Mouse (Mus musculus) spleen, adult 10 weeks (tissue): ENCODE measurements around the gene Il7r. TPM values are rescaled to one million over a fixed set of nuclear protein-coding genes. Genes with fewer than 3 reads are reported as not detected.

Source experiments
- polyA plus RNA-seq: library from polyadenylated mRNA; stranded (reverse); fragments of 350-450 nt; fragmentation: Illumina TruSeq; extraction: RNeasy Lipid Tissue Mini Kit (QIAGEN cat#74804); gene quantifications from one replicate; pipeline ENCODE4 v1.2.3, GENCODE M21; 2015; ENCODE audit warnings: low replicate concordance; ENCODE audit not compliant: insufficient read depth

Il7r gene
- polyA plus RNA-seq = 143 TPM

GRCm38 (mm10) chr15:9530076-9530475 lies at the start of gene Il7r:
Gene Il7r, minus strand, starts transcription at chr15:9530176.

Other genes starting within 250 kb of the Il7r start
- gene Ugt3a2, start 194.6 kb downstream of the Il7r start, polyA plus RNA-seq = not detected
- gene Capsl, start 94.1 kb downstream of the Il7r start, polyA plus RNA-seq = 0.76 TPM
- 1.2 TPM for gene Spef2, start 218.7 kb upstream of the Il7r start, polyA plus RNA-seq